Mouse (Mus musculus): ENCODE measurements at regions not wholly inside any gene's neighbourhood (a gene's known extent, or its start where the extent isn't known, plus 50 kb on each side); places are given as distances from the start of the nearest gene placed in this dataset.

- no peak for DNase-seq
Observed at GRCm38 (mm10) chr17:79414006-79414405, 59.1 kb upstream of the Cdc42ep3 start.

GRCm38 (mm10) chr17:79417953-79418352, 63.1 kb upstream of the Cdc42ep3 start:
- DNase-seq, result no peak

GRCm38 (mm10) chr17:79421618-79422017, 66.7 kb upstream of the Cdc42ep3 start:
- no peak for DNase-seq

GRCm38 (mm10) chr17:79439182-79439581, 84.3 kb upstream of the Cdc42ep3 start:
- no peak for DNase-seq

GRCm38 (mm10) chr17:79442507-79443115, 87.7 kb upstream of the Cdc42ep3 start:
- no peak for DNase-seq

GRCm38 (mm10) chr17:79447170-79447569, 92.3 kb upstream of the Cdc42ep3 start:
- no peak for DNase-seq

- DNase-seq, result no peak
Observed at GRCm38 (mm10) chr17:79451141-79451860, 96.4 kb upstream of the Cdc42ep3 start.

- DNase-seq, result no peak
Observed at GRCm38 (mm10) chr17:79453825-79454224, 98.9 kb upstream of the Cdc42ep3 start.

GRCm38 (mm10) chr17:79454526-79454925, 99.6 kb upstream of the Cdc42ep3 start:
- DNase-seq, result no peak

GRCm38 (mm10) chr17:79455229-79455628, 100.3 kb upstream of the Cdc42ep3 start:
- no peak for DNase-seq

- no peak for DNase-seq
Observed at GRCm38 (mm10) chr17:79457636-79458035, 102.7 kb upstream of the Cdc42ep3 start.

GRCm38 (mm10) chr17:79461681-79462091, 106.8 kb upstream of the Cdc42ep3 start:
- no peak for DNase-seq

GRCm38 (mm10) chr17:79463074-79463694, 108.3 kb upstream of the Cdc42ep3 start:
- no peak for DNase-seq

GRCm38 (mm10) chr17:79465666-79466065, 110.8 kb upstream of the Cdc42ep3 start:
- DNase-seq, result no peak

- no peak for DNase-seq
Observed at GRCm38 (mm10) chr17:79471639-79472038, 116.7 kb upstream of the Cdc42ep3 start.

GRCm38 (mm10) chr17:79472106-79472995, 117.5 kb upstream of the Cdc42ep3 start:
- DNase-seq, result no peak

- no peak for DNase-seq
Observed at GRCm38 (mm10) chr17:79476671-79477070, 121.8 kb upstream of the Cdc42ep3 start.

- no peak for DNase-seq
Observed at GRCm38 (mm10) chr17:79481112-79481738, 126.3 kb upstream of the Cdc42ep3 start.

GRCm38 (mm10) chr17:79481936-79482335, 127.0 kb upstream of the Cdc42ep3 start:
- no peak for DNase-seq

GRCm38 (mm10) chr17:79485239-79485638, 126.4 kb upstream of the Rmdn2 start:
- DNase-seq, result no peak

- no peak for DNase-seq
Observed at GRCm38 (mm10) chr17:79489306-79489705, 122.4 kb upstream of the Rmdn2 start.

- DNase-seq, result no peak
Observed at GRCm38 (mm10) chr17:79497629-79498028, 114.0 kb upstream of the Rmdn2 start.

GRCm38 (mm10) chr17:79498321-79498720, 113.3 kb upstream of the Rmdn2 start:
- no peak for DNase-seq

All from right cerebral cortex, postnatal 25 days (tissue).